ENCODE assay signal across 12 mouse cellular contexts in the genomic region with DNA sequence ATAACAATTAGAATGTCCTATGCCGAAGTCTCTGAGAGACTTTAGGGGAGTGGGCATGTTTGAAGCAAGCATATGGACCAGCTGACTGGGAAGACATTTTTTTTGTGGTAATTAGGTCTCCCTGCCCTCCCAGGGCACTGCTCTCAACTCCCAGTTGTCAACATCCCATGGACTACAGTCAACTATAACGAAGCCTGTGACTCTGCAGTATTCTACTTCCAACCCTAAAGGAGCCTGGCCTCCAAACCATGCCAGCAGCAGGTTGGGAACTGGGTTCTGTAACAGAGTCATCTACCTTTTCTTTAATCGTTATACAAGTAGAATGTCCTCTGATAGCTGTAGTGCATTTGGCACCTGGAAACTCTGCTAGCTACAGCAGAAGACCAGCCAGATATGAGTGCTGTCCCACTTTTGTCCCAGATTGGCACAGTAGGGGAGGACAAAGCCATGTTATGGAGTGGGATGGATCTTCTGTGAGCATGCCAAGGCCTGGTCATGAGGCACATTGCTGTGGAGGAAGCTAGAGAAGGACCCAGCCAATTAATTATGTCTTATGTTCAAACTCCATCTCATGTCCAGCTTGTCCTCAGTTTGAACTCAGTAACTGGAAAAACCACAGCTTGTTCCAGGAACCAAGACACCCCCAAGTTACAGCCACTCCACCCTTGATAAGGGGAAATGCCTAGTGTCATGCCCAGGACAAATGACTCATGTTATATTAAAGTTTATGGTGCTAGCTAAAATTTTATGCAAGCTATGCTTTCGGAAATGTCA.
DNase-seq lines count a peak whose midpoint lies in the region; ATAC-seq and TF ChIP-seq lines count a peak whose summit lies in the region.
"Had no signal": no experiment of that assay in that cellular context is flagged by ENCODE, and none has a peak within 500 bp of the region (broad histone marks: within the 10 kb centered on the region; RNA-seq: fewer than 3 reads in every experiment).

No protein-coding gene starts in this region.

- TF ChIP-seq CTCF in cerebellum, adult 2 months (IDR thresholded peaks at IDR 0.05; ENCODE audit: borderline replicate concordance, insufficient read depth, low read depth, low read length): no peak
- no peak for TF ChIP-seq CTCF in lung, postnatal 0 days (IDR thresholded peaks at IDR 0.05)

- H3K4me2 ChIP-seq in lung, postnatal 0 days (replicated peaks; ENCODE audit: low read depth, low read length): no peak overlapping the region
- H3K4me2 ChIP-seq: midbrain, embryonic 13.5 days had no signal

- no peak overlapping the region for H3K27ac ChIP-seq in heart, embryonic 10.5 days
- no peak overlapping the region for H3K27ac ChIP-seq in cerebellum, adult 2 months (ENCODE audit: insufficient read depth, low read length)
- no peak overlapping the region for H3K27ac ChIP-seq in lung, postnatal 0 days (ENCODE audit: low read length)
- H3K27ac ChIP-seq: midbrain, embryonic 13.5 days had no signal

- H3K27me3 ChIP-seq in heart, embryonic 10.5 days (ENCODE audit: insufficient read depth, poor library complexity, severe bottlenecking): no peaks in the 10 kb centered on the region
- H3K27me3 ChIP-seq in cerebellum, adult 2 months (ENCODE audit: control insufficient read depth, insufficient read depth, low read length): no peaks in the 10 kb centered on the region
- no peaks in the 10 kb centered on the region for H3K27me3 ChIP-seq in lung, postnatal 0 days (replicated peaks; ENCODE audit: insufficient read depth, low read length)
- H3K27me3 ChIP-seq: midbrain, embryonic 13.5 days had no signal

- no peak overlapping the region for H3K9ac ChIP-seq in lung, postnatal 0 days (replicated peaks; ENCODE audit: low read depth)
- H3K9ac ChIP-seq: midbrain, embryonic 13.5 days had no signal

- no peak for TF ChIP-seq POLR2A in cerebellum, adult 2 months (IDR thresholded peaks at IDR 0.05; ENCODE audit: borderline replicate concordance, insufficient read depth, low read length)

- H3K36me3 ChIP-seq in heart, embryonic 10.5 days: no peaks in the 10 kb centered on the region
- no peaks in the 10 kb centered on the region for H3K36me3 ChIP-seq in lung, postnatal 0 days (ENCODE audit: insufficient read depth, low read length)
- H3K36me3 ChIP-seq: midbrain, embryonic 13.5 days had no signal

- no peaks in the 10 kb centered on the region for H3K9me3 ChIP-seq in heart, embryonic 10.5 days
- H3K9me3 ChIP-seq in lung, postnatal 0 days (ENCODE audit: low read length): no peaks in the 10 kb centered on the region
- H3K9me3 ChIP-seq: midbrain, embryonic 13.5 days had no signal

- no peaks in the 10 kb centered on the region for H3K4me1 ChIP-seq in heart, embryonic 10.5 days
- peaks cover 3% of the 10 kb centered on the region; the same call in 1 of the 2 replicates for H3K4me1 ChIP-seq in cerebellum, adult 2 months (ENCODE audit: control insufficient read depth, insufficient read depth, low read length)
- H3K4me1 ChIP-seq in lung, postnatal 0 days (ENCODE audit: insufficient read depth, low read depth, low read length): no peaks in the 10 kb centered on the region
- H3K4me1 ChIP-seq: midbrain, embryonic 13.5 days had no signal

- WGBS in heart, embryonic 10.5 days: 84% methylated on average over 4 of the region's 4 CpGs
- 60% methylated on average over 4 of the region's 4 CpGs for WGBS in cerebellum, adult 2 months
- 76% methylated on average over 4 of the region's 4 CpGs for WGBS in lung, postnatal 0 days

- H3K4me3 ChIP-seq in heart, embryonic 10.5 days: no peak overlapping the region
- no peak overlapping the region for H3K4me3 ChIP-seq in cerebellum, adult 2 months (replicated peaks; ENCODE audit: insufficient read depth, low read depth, low read length)
- H3K4me3 ChIP-seq in lung, postnatal 0 days (ENCODE audit: low read depth, low read length): no peak overlapping the region
- H3K4me3 ChIP-seq: midbrain, embryonic 13.5 days had no signal

- peak; percentile 88 for TF ChIP-seq EP300 in lung, postnatal 0 days (IDR thresholded peaks at IDR 0.05)

- no peak for ATAC-seq in lung, postnatal 0 days
- ATAC-seq: hindbrain, embryonic 16.5 days; midbrain, embryonic 13.5 days had no signal

- DNase-seq in heart, adult 18-20 months: peak; percentile 55 to 80
- DNase-seq in heart, embryonic 10.5 days (ENCODE audit: low spot score): no peak
- peak; percentile 94 for DNase-seq in MEL-GATA-1-ER (ENCODE audit: extremely low read depth, low read depth)
- peak; percentile 18 to 60 for DNase-seq in cerebellum, adult 2 months
- DNase-seq in lung, postnatal 0 days (ENCODE audit: low spot score): peak; percentile 47
- DNase-seq in testis, postnatal 10 days (ENCODE audit: low spot score): no peak
- no peak for DNase-seq in frontal cortex, postnatal 36 days (ENCODE audit: low spot score in 2 of 2)
- no peak for DNase-seq in retina, embryonic 14.5 days (ENCODE audit: low spot score)
- DNase-seq: embryo, embryonic 11 days; thymus, adult 2 months had no signal

Comparison
In these comparisons a context has a peak if more than half of its experiments do, and no peak if none do; other contexts are left out.
1. DNase-seq: peak in heart, adult 18-20 months (2 of 2), MEL-GATA-1-ER (single experiment), cerebellum, adult 2 months (2 of 2) and lung, postnatal 0 days (single experiment); none in heart, embryonic 10.5 days (single experiment), testis, postnatal 10 days (single experiment), frontal cortex, postnatal 36 days (0 of 2) and retina, embryonic 14.5 days (single experiment).